Mouse (Mus musculus) spleen, adult 2 months (tissue): ENCODE data around the gene Cacna1c. TPM values are rescaled to one million over a fixed set of nuclear protein-coding genes. Genes with fewer than 3 reads are reported as not detected.

Experiments
- DNase-seq, 2 experiments: peaks; one replicate each; pipeline versions ENCODE4 v3.0.0 to v3.0.0-alpha.2; 2012 to 2021; ENCODE audit warnings: low spot score in 2 of 2, low read depth in 1 of 2
- H3K27ac ChIP-seq: fragments of 200-500 bp; 2 replicates; pipeline ENCODE4 v1.5.1; 2012; ENCODE audit warnings: low read length, inconsistent platforms; ENCODE audit not compliant: insufficient read depth
- H3K27me3 ChIP-seq: fragments of 200-500 bp; 2 replicates; pipeline ENCODE4 v1.6.1; 2012; ENCODE audit warnings: mild to moderate bottlenecking, moderate library complexity, low read length, inconsistent platforms; ENCODE audit not compliant: control insufficient read depth, insufficient read depth
- H3K36me3 ChIP-seq: fragments of 200-500 bp; 2 replicates; pipeline ENCODE4 v1.6.1; 2012; ENCODE audit warnings: mild to moderate bottlenecking, low read length, inconsistent platforms; ENCODE audit not compliant: control insufficient read depth, insufficient read depth
- H3K4me1 ChIP-seq: fragments of 200-500 bp; 2 replicates; pipeline ENCODE4 v1.6.1; 2011; ENCODE audit warnings: inconsistent platforms; ENCODE audit not compliant: control insufficient read depth, insufficient read depth, insufficient read length
- H3K4me3 ChIP-seq: fragments of 200-500 bp; 2 replicates; pipeline ENCODE4 v1.5.1; 2011; ENCODE audit warnings: mild to moderate bottlenecking, inconsistent platforms; ENCODE audit not compliant: insufficient read depth, insufficient read length; ENCODE audit errors: extremely low read depth
- CTCF ChIP-seq: fragments of 200-500 bp; IDR thresholded peaks from 2 replicates; pipeline ENCODE4 v1.5.1; 2011; ENCODE audit warnings: mild to moderate bottlenecking, inconsistent platforms; ENCODE audit not compliant: insufficient read depth, insufficient read length, insufficient replicate concordance; ENCODE audit errors: extremely low read depth
- POLR2A ChIP-seq: fragments of 200-500 bp; IDR thresholded peaks from 2 replicates; pipeline ENCODE4 v1.6.1; 2011; ENCODE audit warnings: low read depth, low read length, inconsistent platforms
- WGBS: fragments of 180-500 bp; shearing (Covaris S2); methylation state at CpG from one replicate; pipeline ENCODE4 v1.1.7; 2018; 5-methylcytosine and 5-hydroxymethylcytosine counted together
- polyA plus RNA-seq: library from polyadenylated mRNA; depleted of rRNA; stranded (reverse); fragments of >200 nt; gene quantifications from 2 replicates; pipeline ENCODE4 v1.2.3, GENCODE M21; 2012

Cacna1c gene
- polyA plus RNA-seq, 1 experiment, result 1.1 TPM

DNA sequence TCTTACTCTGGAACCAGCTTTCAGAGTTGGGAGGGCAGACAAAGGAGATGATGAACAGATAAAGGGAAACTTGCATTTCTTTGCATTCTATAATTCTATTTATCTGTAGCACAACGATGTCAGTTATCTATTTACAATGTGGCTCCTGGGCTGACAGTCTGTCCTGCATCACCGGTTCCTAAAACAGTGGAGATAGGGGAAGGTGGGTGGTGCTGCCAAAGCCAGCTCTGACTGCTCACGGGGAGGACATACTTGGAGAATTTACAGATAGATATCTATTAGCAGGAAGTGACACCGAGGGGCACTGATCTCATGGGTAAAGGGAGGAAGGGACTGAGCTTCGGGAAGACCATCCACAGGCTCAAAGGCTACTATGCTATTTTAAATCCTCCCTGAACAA, 443.2 kb downstream of the Cacna1c start:
- Histone ChIP-seq H3K4me3 (no peak overlapping the region), H3K4me1 (no peaks in the 10 kb centered on the region), H3K27me3 (no peaks in the 10 kb centered on the region), H3K27ac (no peak overlapping the region), H3K36me3 (no peaks in the 10 kb centered on the region)
- no peak for DNase-seq
- 58% methylated on average over 5 of the region's 5 CpGs for WGBS
- TF ChIP-seq CTCF (no peak), POLR2A (no peak)

DNA sequence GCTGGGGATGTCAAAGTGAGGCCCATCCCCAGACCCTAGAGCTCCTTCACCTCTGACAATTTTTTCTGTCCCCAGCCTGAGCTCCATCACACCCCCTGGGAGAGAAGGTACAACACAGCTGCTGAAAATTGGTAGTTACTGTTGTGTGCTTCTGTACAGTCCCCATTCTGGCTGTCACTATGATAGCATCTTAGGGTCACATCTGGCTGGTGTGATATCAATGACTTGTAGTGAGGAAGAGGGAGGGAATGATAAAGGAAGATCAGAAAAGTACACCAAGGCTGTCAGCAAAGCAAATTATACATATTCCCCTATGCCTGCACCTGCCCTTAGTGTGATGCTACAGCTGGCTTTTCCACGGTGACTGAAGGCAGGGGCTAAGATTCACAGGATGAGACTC, 446.9 kb downstream of the Cacna1c start:
- TF ChIP-seq POLR2A (no peak), CTCF (no peak)
- no peaks in the 10 kb centered on the region for H3K36me3 ChIP-seq
- no peak for DNase-seq
- H3K27me3 ChIP-seq, result no peaks in the 10 kb centered on the region
- no peaks in the 10 kb centered on the region for H3K4me1 ChIP-seq
- H3K4me3 ChIP-seq, result no peak overlapping the region
- WGBS, result 81% methylated on average over 1 of the region's 1 CpGs
- H3K27ac ChIP-seq, result no peak overlapping the region

DNA sequence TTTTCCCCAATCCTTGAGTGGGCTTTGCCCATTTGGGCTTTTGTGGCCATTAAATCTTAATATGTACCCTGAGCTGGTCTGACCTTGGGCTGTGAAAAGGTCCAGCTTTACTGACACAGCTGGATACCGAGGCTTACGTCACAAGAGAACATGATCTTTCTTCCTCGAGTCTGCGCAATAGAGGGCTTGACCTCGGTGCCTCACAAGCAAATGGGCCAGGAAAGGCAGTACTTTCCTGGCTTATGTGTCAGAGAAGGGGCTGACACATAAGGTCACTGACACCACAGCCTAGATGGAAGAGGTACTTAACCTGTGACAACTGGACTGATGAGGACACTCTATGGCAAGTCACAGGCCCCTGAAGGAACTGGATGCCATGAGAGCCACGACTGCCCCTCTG, 453.5 kb downstream of the Cacna1c start:
- H3K4me3 ChIP-seq, result no peak overlapping the region
- TF ChIP-seq CTCF (no peak), POLR2A (no peak)
- no peak for DNase-seq
- WGBS, result 91% methylated on average over 6 of the region's 6 CpGs
- H3K36me3 ChIP-seq, result no peaks in the 10 kb centered on the region
- no peak overlapping the region for H3K27ac ChIP-seq
- H3K4me1 ChIP-seq, result no peaks in the 10 kb centered on the region
- H3K27me3 ChIP-seq, result no peaks in the 10 kb centered on the region

DNA sequence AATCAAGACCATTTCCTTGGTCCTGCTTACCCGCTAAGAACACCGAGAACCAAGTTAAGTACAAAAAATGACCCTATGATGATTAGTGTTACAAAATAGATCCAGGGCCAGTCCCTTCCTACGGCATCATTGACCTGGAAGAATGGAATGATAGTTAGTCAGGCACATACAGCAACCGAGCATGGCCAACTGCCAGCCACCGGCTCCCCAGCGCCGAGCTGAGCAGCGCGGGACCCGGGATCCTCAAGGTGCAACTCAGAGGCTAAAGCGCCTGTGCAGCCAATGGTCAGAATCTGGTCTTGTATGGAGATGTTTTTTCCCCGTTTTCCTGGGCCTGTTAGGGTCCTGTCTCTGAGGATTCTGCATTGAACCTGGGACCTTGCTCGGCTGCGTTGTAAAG, 454.4 kb downstream of the Cacna1c start:
- no peaks in the 10 kb centered on the region for H3K27me3 ChIP-seq
- H3K36me3 ChIP-seq, result no peaks in the 10 kb centered on the region
- TF ChIP-seq POLR2A, result no peak
- TF ChIP-seq CTCF, result no peak
- H3K4me3 ChIP-seq, result no peak overlapping the region
- DNase-seq, result no peak
- no peak overlapping the region for H3K27ac ChIP-seq
- H3K4me1 ChIP-seq, result no peaks in the 10 kb centered on the region
- WGBS, result 93% methylated on average over 14 of the region's 14 CpGs

DNA sequence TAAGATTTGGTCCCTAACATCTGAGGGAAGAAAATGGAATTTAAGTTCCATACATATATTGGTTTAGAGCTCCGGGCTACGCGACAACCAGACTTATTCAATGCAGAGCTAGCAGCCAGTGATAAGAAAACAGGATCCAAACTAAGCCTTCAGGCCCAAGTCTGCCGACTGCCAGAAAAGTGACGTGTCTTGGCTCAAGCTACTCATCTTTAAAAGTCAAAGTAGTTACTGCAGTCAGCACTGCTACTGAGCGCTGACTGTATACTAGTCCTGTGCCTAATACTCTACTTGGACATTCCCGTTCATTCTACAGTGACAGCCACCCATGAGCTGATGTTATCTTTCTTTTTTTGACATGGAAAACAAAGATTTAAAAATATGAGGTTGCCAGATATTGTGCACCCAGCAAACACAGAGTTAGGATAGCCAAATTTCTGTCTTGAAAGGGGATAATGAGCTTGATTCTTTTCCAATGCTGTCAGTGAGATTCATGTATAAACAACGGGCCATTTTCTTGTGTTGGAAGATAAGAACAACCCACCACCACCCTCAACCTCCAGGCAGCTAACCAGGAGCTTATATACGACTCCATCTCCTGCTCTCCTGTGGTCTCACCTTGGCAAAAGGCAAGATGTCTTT, 456.1 kb downstream of the Cacna1c start:
- H3K27me3 ChIP-seq, result no peaks in the 10 kb centered on the region
- H3K4me1 ChIP-seq, result no peaks in the 10 kb centered on the region
- H3K4me3 ChIP-seq, result no peak overlapping the region
- 85% methylated on average over 9 of the region's 9 CpGs for WGBS
- DNase-seq, result no peak
- no peak for TF ChIP-seq CTCF
- no peak for TF ChIP-seq POLR2A
- H3K36me3 ChIP-seq, result no peaks in the 10 kb centered on the region
- no peak overlapping the region for H3K27ac ChIP-seq

DNA sequence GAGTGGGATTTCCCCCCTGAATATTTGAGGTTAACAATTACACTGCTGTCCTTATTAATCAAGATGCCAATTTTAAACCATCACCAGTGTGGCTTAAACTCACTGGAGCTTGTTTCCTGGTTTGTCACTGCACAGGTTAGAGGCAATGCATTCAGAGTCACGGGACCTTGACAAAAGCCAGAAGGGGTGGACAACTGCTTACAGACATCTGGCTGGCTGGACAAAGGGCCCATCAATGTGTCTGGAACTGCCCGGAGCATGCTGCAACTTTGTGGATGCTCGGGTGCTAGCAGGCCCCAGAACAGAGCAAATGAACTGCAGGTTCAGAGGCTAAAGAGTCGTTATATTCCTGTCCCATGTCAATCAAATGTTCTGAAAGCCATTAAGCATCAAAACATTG, 456.9 kb downstream of the Cacna1c start:
- TF ChIP-seq CTCF, result no peak
- no peak for TF ChIP-seq POLR2A
- 79% methylated on average over 4 of the region's 4 CpGs for WGBS

DNA sequence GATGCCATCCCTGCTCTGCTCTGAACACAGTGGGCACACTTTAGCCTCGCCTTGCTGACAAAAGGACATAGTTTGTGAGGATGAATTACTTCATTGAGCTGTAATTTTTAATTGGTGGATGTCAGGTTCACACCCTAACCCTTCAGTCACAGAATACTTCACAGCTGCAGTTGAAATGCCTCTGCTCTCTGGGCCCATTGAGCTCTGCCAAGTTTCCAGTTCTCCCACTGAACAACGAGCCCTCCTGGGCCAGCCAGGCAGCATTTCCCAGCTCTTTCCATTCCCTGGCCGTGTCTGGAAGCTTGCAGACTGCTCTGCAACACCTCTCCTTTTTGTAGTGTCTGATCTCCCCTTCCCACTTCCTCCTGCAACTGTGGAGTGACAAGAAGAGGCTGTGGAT, 457.6 kb downstream of the Cacna1c start:
- WGBS, result 68% methylated on average over 3 of the region's 3 CpGs
- Histone ChIP-seq H3K4me1 (no peaks in the 10 kb centered on the region), H3K36me3 (no peaks in the 10 kb centered on the region)

More for the DNA sequence above, 456.9 kb downstream of the Cacna1c start:
- H3K36me3 ChIP-seq, result no peaks in the 10 kb centered on the region
- no peak overlapping the region for H3K4me3 ChIP-seq
- no peaks in the 10 kb centered on the region for H3K27me3 ChIP-seq
- H3K27ac ChIP-seq, result no peak overlapping the region
- DNase-seq, result no peak
- H3K4me1 ChIP-seq, result no peaks in the 10 kb centered on the region

More for the DNA sequence above, 457.6 kb downstream of the Cacna1c start:
- DNase-seq, result no peak
- TF ChIP-seq POLR2A, result no peak
- no peak for TF ChIP-seq CTCF
- no peak overlapping the region for H3K27ac ChIP-seq
- no peak overlapping the region for H3K4me3 ChIP-seq
- no peaks in the 10 kb centered on the region for H3K27me3 ChIP-seq
